Mouse (Mus musculus) MEL (cell line): ENCODE data around the gene Gm49776. TPM values are rescaled to one million over a fixed set of nuclear protein-coding genes. Genes with fewer than 3 reads are reported as not detected.

Experiments
- DNase-seq: peaks from one replicate; pipeline ENCODE4 v3.0.0; 2011; ENCODE audit warnings: low read depth, low spot score
- H3K27ac ChIP-seq: 2 replicates; pipeline ENCODE4 v1.5.1; 2012; ENCODE audit warnings: low read depth, mild to moderate bottlenecking, control low read depth, low read length, moderate library complexity; ENCODE audit not compliant: control insufficient read depth
- H3K27me3 ChIP-seq, 2 experiments: fragments of 150-350 bp in 1 of 2; sonication (generic) in 1 of 2; 2 replicates each; pipeline ENCODE4 v1.6.1; 2012; ENCODE audit warnings: low read length in 2 of 2, mild to moderate bottlenecking in 2 of 2, improper control_type of control experiment in 1 of 2, moderate library complexity in 1 of 2; ENCODE audit not compliant: insufficient read depth in 2 of 2, control insufficient read depth in 1 of 2
- H3K36me3 ChIP-seq, 2 experiments: 2 replicates each; pipeline ENCODE4 v1.6.1; 2012 to 2014; ENCODE audit warnings: low read length in 2 of 2, improper control_type of control experiment in 1 of 2, inconsistent platforms in 1 of 2, mild to moderate bottlenecking in 1 of 2; ENCODE audit not compliant: insufficient read depth in 2 of 2, control insufficient read depth in 1 of 2
- H3K4me1 ChIP-seq, 2 experiments: fragments of 150-350 bp in 1 of 2; sonication (generic) in 1 of 2; 2 replicates each; pipeline ENCODE4 v1.6.1; 2012; ENCODE audit warnings: low read length in 2 of 2, improper control_type of control experiment in 1 of 2, mild to moderate bottlenecking in 1 of 2; ENCODE audit not compliant: insufficient read depth in 2 of 2, control insufficient read depth in 1 of 2
- H3K4me3 ChIP-seq, 2 experiments: fragments of 150-350 bp in 1 of 2; sonication (generic) in 1 of 2; 2 replicates each; pipeline ENCODE4 v1.5.1; 2012; ENCODE audit warnings: low read depth in 2 of 2, low read length in 2 of 2, mild to moderate bottlenecking in 2 of 2, moderate library complexity in 2 of 2, control low read depth in 1 of 2, improper control_type of control experiment in 1 of 2; ENCODE audit not compliant: control insufficient read depth in 1 of 2, insufficient read depth in 1 of 2
- H3K79me2 ChIP-seq: 2 replicates; pipeline ENCODE4 v1.6.1; 2012; ENCODE audit warnings: mild to moderate bottlenecking, low read length, moderate library complexity; ENCODE audit not compliant: control insufficient read depth, poor library complexity, insufficient read depth
- H3K9ac ChIP-seq: 2 replicates; pipeline ENCODE4 v1.6.1; 2012; ENCODE audit warnings: low read depth, mild to moderate bottlenecking, control low read depth, low read length, moderate library complexity; ENCODE audit not compliant: control insufficient read depth, poor library complexity, severe bottlenecking
- H3K9me3 ChIP-seq: fragments of 150-350 bp; sonication (generic); replicated peaks from 2 replicates; pipeline ENCODE4 v1.6.1; 2012; ENCODE audit warnings: mild to moderate bottlenecking, low read length, improper control_type of control experiment, moderate library complexity; ENCODE audit not compliant: insufficient read depth
- CHD2 ChIP-seq: IDR thresholded peaks from 2 replicates; pipeline ENCODE4 v1.6.1; 2011; ENCODE audit warnings: low read length, improper control_type of control experiment
- ELF1 ChIP-seq: IDR thresholded peaks from 2 replicates; pipeline ENCODE4 v1.6.1; 2014; ENCODE audit warnings: low read depth, mild to moderate bottlenecking, inconsistent platforms, low read length, improper control_type of control experiment, moderate library complexity
- EP300 ChIP-seq, 2 experiments: IDR thresholded peaks; 2 replicates each; pipeline ENCODE4 v1.6.1; 2011; ENCODE audit warnings: improper control_type of control experiment in 2 of 2, low read length in 2 of 2, low read depth in 1 of 2, mild to moderate bottlenecking in 1 of 2
- HCFC1 ChIP-seq: IDR thresholded peaks from 2 replicates; pipeline ENCODE4 v1.6.1; 2012; ENCODE audit warnings: low read depth, mild to moderate bottlenecking, inconsistent platforms, low read length, improper control_type of control experiment, moderate library complexity
- MAFK ChIP-seq: IDR thresholded peaks from 2 replicates; pipeline ENCODE4 v1.6.1; 2011; ENCODE audit warnings: low read depth, mild to moderate bottlenecking, low read length, improper control_type of control experiment, borderline replicate concordance
- MAX ChIP-seq: IDR thresholded peaks from 2 replicates; pipeline ENCODE4 v1.6.1; 2011; ENCODE audit warnings: low read length, improper control_type of control experiment
- MXI1 ChIP-seq: IDR thresholded peaks from 2 replicates; pipeline ENCODE4 v1.6.1; 2011; ENCODE audit warnings: mild to moderate bottlenecking, low read depth, low read length, improper control_type of control experiment
- MYB ChIP-seq: IDR thresholded peaks from 2 replicates; pipeline ENCODE4 v1.6.1; 2011; ENCODE audit warnings: mild to moderate bottlenecking, low read depth, low read length, improper control_type of control experiment
- NELFE ChIP-seq: IDR thresholded peaks from 2 replicates; pipeline ENCODE4 v1.6.1; 2011; ENCODE audit warnings: low read depth, low read length, improper control_type of control experiment
- NRF1 ChIP-seq: IDR thresholded peaks from 2 replicates; pipeline ENCODE4 v1.6.1; 2014; ENCODE audit warnings: low read depth, mild to moderate bottlenecking, inconsistent platforms, low read length, improper control_type of control experiment, moderate library complexity; ENCODE audit not compliant: poor library complexity, insufficient read depth, severe bottlenecking
- POLR2A ChIP-seq, 2 experiments: IDR thresholded peaks; 2 replicates each; pipeline ENCODE4 v1.6.1; 2011 to 2012; ENCODE audit warnings: low read length in 2 of 2, mild to moderate bottlenecking in 2 of 2, control low read depth in 1 of 2, improper control_type of control experiment in 1 of 2, low read depth in 1 of 2, moderate library complexity in 1 of 2; ENCODE audit not compliant: control insufficient read depth in 1 of 2, insufficient read depth in 1 of 2, poor library complexity in 1 of 2
- POLR2AphosphoS2 ChIP-seq: IDR thresholded peaks from 2 replicates; pipeline ENCODE4 v1.6.1; 2011; ENCODE audit warnings: low read length, improper control_type of control experiment
- RAD21 ChIP-seq: IDR thresholded peaks from 2 replicates; pipeline ENCODE4 v1.6.1; 2011; ENCODE audit warnings: mild to moderate bottlenecking, low read depth, low read length, improper control_type of control experiment
- RCOR1 ChIP-seq: IDR thresholded peaks from 2 replicates; pipeline ENCODE4 v1.6.1; 2012; ENCODE audit warnings: low read depth, mild to moderate bottlenecking, inconsistent platforms, low read length, improper control_type of control experiment
- SIN3A ChIP-seq: IDR thresholded peaks from 2 replicates; pipeline ENCODE4 v1.6.1; 2012; ENCODE audit warnings: low read length, improper control_type of control experiment, inconsistent platforms
- TBP ChIP-seq: IDR thresholded peaks from 2 replicates; pipeline ENCODE4 v1.8.0; 2011; ENCODE audit warnings: low read depth, low read length, improper control_type of control experiment
- USF1 ChIP-seq: IDR thresholded peaks from 2 replicates; pipeline ENCODE4 v1.6.1; 2014; ENCODE audit warnings: low read depth, mild to moderate bottlenecking, inconsistent platforms, low read length, improper control_type of control experiment, moderate library complexity
- ZMIZ1 ChIP-seq: IDR thresholded peaks from 2 replicates; pipeline ENCODE4 v1.6.1; 2012; ENCODE audit warnings: low read depth, mild to moderate bottlenecking, inconsistent platforms, low read length, improper control_type of control experiment, moderate library complexity
- polyA plus RNA-seq, 2 experiments: library from polyadenylated mRNA; stranded (reverse) in 1 of 2; unstranded in 1 of 2; fragments of >175 nt in 1 of 2; fragments of >200 nt in 1 of 2; gene quantifications; 2 replicates each; pipeline versions ENCODE4 v1.2.1 to v1.2.4; 2012; ENCODE audit warnings: low replicate concordance in 2 of 2, low read depth in 1 of 2; ENCODE audit not compliant: insufficient read length in 2 of 2, insufficient read depth in 1 of 2, missing spikeins in 1 of 2
- total RNA-seq: library from RNA; depleted of rRNA; stranded (reverse); fragments of 300-350 nt; gene quantifications from 2 replicates; pipeline ENCODE4 v1.2.3, GENCODE M21; 2012

The Gm49776 gene
- total and polyA plus RNA-seq, 3 experiments: 0.77 to 32.7 TPM; not detected in 1

DNA sequence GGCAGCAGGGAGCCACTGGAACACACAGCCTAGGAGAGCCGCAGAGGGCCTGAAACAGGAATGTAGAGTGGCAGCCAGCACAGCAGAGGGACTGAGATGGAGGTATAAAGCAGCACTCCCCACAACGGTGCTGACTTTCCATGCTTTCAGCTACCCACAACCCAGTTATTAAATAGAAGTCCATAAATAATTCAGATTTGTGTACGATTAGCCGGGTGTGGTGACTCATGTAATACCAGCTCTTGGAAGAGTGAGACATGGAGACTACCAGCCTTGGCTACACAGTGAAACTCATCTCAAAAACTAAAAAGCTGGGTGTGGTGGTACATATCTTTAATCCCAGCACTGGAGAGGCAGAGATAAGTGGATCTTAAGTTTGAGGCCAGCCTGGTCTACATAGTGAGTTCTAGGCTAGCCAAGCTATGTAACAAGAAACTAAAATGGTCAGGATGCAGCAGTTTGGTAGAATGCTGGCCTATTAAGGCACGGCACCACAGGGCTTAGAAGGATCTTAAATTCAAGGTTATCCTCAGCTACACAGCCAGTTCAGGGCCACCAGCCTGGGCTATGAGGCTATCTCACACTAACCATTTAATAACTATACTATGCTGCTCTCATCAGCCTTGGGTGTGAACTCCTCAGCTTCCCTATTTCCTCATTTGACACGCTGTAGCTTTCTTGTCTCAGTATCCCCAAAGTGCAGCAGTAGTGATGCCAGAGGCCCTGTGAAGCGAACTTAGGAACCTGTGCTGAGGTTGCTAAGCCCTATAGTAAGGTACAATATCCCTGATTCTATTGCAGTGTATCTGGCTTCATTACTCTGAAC, 21.2 kb downstream of the Gm49776 start:
- peak; percentile 68 for DNase-seq
- no peaks in the 10 kb centered on the region for H3K27me3 ChIP-seq
- no peak overlapping the region for H3K27ac ChIP-seq
- H3K9ac ChIP-seq: no peak overlapping the region
- H3K36me3 ChIP-seq: peaks cover 8 to 14% of the 10 kb centered on the region in 2 experiments
- H3K9me3 ChIP-seq: no peaks in the 10 kb centered on the region
- H3K4me1 ChIP-seq: peaks cover 0 to 15% of the 10 kb centered on the region in 2 experiments; a peak in 3 of 4 replicates
- TF ChIP-seq ZMIZ1: peak; percentile 57; the same call in 1 of the 2 replicates
- TF ChIP-seq MYB: 0 out of 2 replicates have a peak, but pooled peaks have one; percentile 6
- no peak for TF ChIP-seq RAD21
- 0 out of 4 replicates have a peak, but pooled peaks of 1 of the 2 experiments have one; percentile 6 for TF ChIP-seq EP300 (IDR thresholded peaks at IDR 0.05; ENCODE audit: low read depth in 1 of 2, low read length in 2 of 2)
- TF ChIP-seq HCFC1: no peak
- TF ChIP-seq POLR2A (IDR thresholded peaks at IDR 0.05; ENCODE audit: control insufficient read depth in 1 of 2, insufficient read depth in 1 of 2, low read depth in 1 of 2, low read length in 2 of 2, poor library complexity in 1 of 2): peak in 1 of 2 experiments; percentile 61; a peak in 2 of 4 replicates
- TF ChIP-seq POLR2AphosphoS2: peak; percentile 66
- TF ChIP-seq, all 39 proteins: peak for 5
- Histone ChIP-seq H3K4me3 (no peak overlapping the region), H3K79me2 (peaks cover 12% of the 10 kb centered on the region)

DNA sequence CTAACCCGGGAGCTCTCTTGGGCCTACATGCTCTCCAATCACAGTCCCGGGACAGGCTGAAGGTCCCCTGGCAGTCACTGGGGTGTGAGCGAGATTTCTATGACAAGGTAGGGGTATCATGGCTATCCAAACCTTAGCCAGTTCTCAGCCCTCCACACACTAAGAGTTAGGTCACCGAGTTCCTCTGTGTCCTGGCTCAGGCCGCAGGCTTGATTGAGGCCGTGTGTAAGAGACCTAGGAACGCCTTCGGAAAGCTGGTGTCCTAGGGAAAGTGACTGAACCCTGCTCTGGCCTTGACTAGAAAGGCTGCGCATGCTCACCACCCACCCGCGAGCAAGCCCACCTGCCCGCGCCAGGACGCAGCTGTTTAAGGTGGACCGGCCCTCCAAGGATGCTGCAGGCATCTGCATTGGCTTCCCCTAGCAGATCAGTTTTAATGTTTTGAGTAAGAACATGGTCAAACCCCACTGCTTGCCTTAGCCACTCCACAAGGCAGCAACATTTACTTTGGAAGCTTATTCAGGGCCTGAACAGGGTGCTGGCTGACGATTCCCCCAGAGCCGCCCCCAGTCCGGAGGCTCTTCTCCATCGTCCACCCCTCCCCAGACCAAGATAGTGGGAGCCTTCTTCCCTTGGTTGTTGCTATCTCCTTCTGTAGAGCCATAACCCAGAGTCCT, 22.6 kb downstream of the Gm49776 start:
- Histone ChIP-seq H3K27ac (no peak overlapping the region), H3K36me3 (peaks cover 7 to 8% of the 10 kb centered on the region in 2 experiments; a peak in 3 of 4 replicates), H3K79me2 (peaks cover 19% of the 10 kb centered on the region), H3K9ac (peak overlapping the region; percentile 74), H3K4me3 (peak overlapping the region; percentile 82 to 96), H3K4me1 (peaks cover 0 to 15% of the 10 kb centered on the region in 2 experiments; a peak in 3 of 4 replicates), H3K9me3 (no peaks in the 10 kb centered on the region), H3K27me3 (no peaks in the 10 kb centered on the region)
- TF ChIP-seq SIN3A (0 out of 2 replicates have a peak, but pooled peaks have one; percentile 19), MAX (no peak), USF1 (no peak), RCOR1 (no peak), NELFE (no peak), ELF1 (no peak), CHD2 (no peak), EP300 (IDR thresholded peaks at IDR 0.05; ENCODE audit: low read depth in 1 of 2, low read length in 2 of 2) (no peak), TBP (no peak), MAFK (no peak), NRF1 (peak; percentile 71), MXI1 (peak; percentile 35; the same call in 1 of the 2 replicates)
- DNase-seq: no peak
